Mouse (Mus musculus): Measurements from ENCODE around the gene Rnf103.
A peak's percentile ranks its signal among the peaks of the same experiment; 100 is the strongest.

The Rnf103 gene

GRCm38 (mm10) chr6:71492136-71492535, 1.6 kb upstream of the Rnf103 start:
- no peak for DNase-seq (ENCODE audit: low read depth, low spot score)

GRCm38 (mm10) chr6:71492756-71493674, 679 bp upstream of the Rnf103 start:
- no peak for DNase-seq (ENCODE audit: low read depth, low spot score)

- peak; percentile 60 for DNase-seq (ENCODE audit: low read depth, low spot score)
These were observed 787 bp downstream of the Rnf103 start for GRCm38 (mm10) chr6:71494341-71495020.

DNA sequence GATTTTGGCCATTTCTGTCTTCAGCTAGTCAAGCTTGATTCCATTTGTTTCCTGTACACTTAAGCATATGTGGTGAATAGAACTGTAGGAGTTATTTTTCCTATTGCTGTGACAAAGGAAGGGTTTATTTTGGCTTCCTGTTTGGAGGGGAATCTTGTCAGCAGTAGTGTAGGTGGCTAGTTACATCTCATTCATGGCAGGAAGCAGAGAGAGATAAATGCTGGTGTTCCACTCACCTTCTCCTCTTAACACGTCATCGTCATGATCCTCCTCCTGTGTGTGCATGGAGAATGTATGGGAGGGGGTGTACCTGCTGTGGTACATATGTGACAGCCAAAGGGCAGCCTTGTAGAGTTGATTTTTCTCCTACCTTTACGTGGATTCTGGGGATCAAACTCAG, 6.9 kb downstream of the Rnf103 start:
- DNase-seq (ENCODE audit: low read depth, low spot score) = no peak

GRCm38 (mm10) chr6:71503001-71503400, 9.3 kb downstream of the Rnf103 start:
- no peak for DNase-seq (ENCODE audit: low read depth, low spot score)

DNA sequence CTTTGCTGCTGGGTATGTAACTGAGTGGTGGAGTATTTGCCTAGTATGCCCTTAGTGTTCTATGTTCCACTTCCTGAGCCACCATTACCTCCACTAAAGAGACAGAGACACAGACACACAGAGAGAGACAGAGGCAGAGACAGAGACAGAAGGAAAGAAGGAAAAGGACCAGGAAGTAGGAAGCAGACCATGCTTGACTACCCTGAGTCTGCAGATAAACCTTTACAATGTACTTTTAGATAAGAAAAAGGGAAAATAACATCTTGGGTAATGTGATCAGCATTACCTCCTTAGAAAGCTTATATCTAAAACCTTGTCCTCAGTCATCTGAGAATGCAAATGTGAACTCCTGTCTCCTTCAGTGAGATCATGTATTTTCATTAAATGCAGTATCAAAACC, 10.0 kb downstream of the Rnf103 start:
- no peak for DNase-seq (ENCODE audit: low read depth, low spot score)

GRCm38 (mm10) chr6:71504091-71504490, 10.4 kb downstream of the Rnf103 start:
- DNase-seq (ENCODE audit: low read depth, low spot score) = no peak

DNA sequence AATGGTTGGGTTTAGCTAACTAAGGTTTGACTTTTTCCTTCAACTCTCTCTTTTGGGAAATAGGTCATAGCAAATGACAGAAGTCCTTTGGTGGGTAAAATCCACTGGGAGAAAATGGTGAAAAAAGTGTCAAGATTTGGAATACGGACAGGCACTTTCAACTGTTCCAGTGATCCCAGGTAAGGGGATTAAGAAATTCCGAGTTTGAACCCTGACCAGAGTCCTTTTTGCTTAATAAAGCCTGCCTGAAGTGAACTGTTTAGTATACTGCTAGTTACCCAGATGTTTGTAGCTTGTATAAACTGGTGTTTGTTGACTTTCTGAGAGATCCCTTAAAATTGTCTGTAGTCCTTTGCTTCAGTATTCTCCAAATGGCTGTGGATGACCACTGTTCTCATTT, 12.0 kb downstream of the Rnf103 start:
- DNase-seq (ENCODE audit: low read depth, low spot score) = no peak

- DNase-seq (ENCODE audit: low read depth, low spot score) = no peak
These were observed 25.8 kb downstream of the Rnf103 start for GRCm38 (mm10) chr6:71519476-71519875.

DNA sequence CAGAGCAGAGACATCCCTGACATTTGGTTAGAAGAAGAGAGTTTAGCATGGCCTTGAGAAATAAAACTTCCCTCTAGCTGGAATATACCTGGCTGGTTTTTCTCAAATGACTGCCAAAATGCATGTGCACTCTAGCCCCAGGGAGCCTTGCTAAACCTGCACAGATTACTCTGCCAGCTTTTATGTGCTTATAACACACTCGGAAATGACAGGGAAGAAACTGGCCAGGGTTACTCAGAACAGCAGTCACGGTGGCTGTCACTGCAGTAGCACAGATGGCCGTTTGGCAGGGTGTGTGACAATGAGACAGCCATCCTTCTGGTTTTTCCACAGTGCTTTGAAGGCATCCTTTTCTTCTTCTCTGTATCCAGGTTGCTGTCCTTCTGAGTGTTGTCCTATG, 31.9 kb downstream of the Rnf103 start:
- no peak for DNase-seq (ENCODE audit: low read depth, low spot score)

- DNase-seq (ENCODE audit: low read depth, low spot score) = no peak
These were observed 33.4 kb downstream of the Rnf103 start for GRCm38 (mm10) chr6:71527056-71527455.

DNA sequence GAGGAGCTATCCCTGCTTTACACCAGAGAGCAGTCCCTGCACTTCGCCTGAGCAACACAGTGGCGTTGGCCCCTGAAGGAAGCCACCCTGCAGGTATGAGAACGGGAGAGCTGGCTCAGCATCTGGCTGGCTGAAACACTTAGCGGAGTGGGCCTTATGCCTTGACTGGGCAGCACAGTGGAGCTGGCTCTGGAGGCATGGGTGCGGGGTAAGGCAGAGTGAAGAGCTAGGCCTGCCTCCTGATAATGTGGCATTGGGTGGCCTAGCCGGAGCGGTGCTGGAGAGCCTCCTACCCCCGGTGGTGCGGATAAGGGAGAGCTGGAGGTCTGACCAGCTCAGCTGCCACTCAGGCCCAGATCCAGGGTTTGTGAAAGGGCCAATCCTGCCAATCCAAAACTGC, 34.1 kb downstream of the Rnf103 start:
- DNase-seq (ENCODE audit: low read depth, low spot score) = no peak

DNA sequence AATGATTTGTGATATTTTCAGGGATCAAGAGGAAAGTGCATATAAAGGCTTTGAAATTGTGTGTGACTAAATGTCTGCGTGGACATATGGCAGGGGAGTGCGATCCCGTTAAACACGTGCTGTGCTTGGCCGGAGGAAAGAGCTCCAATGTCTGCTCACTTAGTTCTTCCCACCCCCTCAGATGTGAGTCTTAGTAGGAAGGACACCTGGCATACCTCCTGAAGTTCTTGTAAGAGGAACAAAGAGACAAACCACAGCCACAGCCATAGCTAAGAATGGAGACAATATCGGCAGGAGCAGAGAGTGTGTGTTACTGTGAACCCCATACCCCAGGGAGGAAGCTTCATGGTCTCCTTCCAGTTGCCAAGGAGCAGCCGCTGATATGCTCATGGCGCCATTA, 36.5 kb downstream of the Rnf103 start:
- DNase-seq (ENCODE audit: low read depth, low spot score) = no peak

DNA sequence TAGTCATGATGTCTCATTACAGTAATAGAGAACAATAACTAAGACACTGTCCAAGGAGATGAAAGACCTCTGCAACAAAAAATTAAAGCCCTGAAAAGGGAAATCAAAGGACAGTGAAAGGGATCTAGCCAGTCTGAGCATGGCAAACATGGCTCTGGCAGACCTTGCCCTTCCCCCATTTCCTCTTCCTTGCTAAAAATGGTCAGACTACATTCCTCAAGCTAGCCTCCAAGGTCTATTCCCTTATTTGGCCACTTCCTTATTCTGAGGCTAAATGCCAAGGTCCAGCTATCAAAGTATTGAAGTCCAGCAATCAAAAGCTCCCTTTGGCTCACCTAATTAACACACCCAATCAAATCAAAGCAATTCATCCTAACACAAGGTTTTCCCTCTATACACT, 43.6 kb downstream of the Rnf103 start:
- DNase-seq (ENCODE audit: low read depth, low spot score) = peak; percentile 48

- peak; percentile 96 for DNase-seq (ENCODE audit: low read depth, low spot score)
These were observed 50.2 kb downstream of the Rnf103 start, which contains the start of gene Chmp3 for GRCm38 (mm10) chr6:71543686-71544499. Gene Chmp3 (plus strand): TSS chr6:71543797.

DNA sequence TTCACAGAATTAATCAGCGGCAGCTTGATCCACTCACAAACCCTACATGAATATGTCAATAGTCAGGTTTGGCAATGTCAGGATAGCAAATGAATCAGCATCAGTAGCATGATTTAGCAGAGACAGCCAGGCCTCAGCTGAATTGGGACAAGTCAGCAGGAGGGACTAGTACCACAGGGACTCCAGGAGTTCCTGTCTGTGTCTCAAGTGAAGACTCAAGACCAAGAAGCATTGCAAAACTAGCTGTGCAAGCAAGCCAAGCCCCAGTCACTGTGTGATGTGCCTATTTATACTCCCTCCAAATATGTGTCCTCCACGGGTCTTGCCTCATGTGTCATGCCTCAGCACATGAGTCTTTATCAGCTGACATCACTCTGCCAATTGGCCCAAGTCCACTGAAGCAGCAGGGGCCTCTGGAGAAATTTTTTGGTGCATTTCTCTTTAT, 61.8 kb downstream of the Rnf103 start:
- peak; percentile 61 for DNase-seq (ENCODE audit: low read depth, low spot score)

- no peak for DNase-seq (ENCODE audit: low read depth, low spot score)
These were observed 63.1 kb downstream of the Rnf103 start for GRCm38 (mm10) chr6:71556826-71557225.
